Mouse (Mus musculus): ENCODE results near the gene Ano4.

GRCm38 (mm10) chr10:89343716-89344115 lies 846 bp downstream of the Ano4 start:
- TF ChIP-seq CTCF (IDR thresholded peaks at IDR 0.05; ENCODE audit: low read depth) (no peak), EP300 (IDR thresholded peaks at IDR 0.05; ENCODE audit: low read depth) (no peak)
